ENCODE assay signal across 19 mouse cellular contexts in genomic region chr11:37696981-37697380, GRCm38 (mm10).
A peak's percentile ranks its signal among the peaks of the same experiment; 100 is the strongest.
DNase-seq lines count a peak whose midpoint lies in the region; ATAC-seq and TF ChIP-seq lines count a peak whose summit lies in the region.
"Had no signal": no experiment of that assay in that cellular context is flagged by ENCODE, and none has a peak within 500 bp of the region (broad histone marks: within the 10 kb centered on the region; RNA-seq: fewer than 3 reads in every experiment).

No protein-coding gene starts in this region.

- H3K9ac ChIP-seq in liver, adult 2 months (ENCODE audit: low read depth, low read length): no peak overlapping the region
- no peak overlapping the region for H3K9ac ChIP-seq in liver, embryonic 12.5 days
- H3K9ac ChIP-seq: embryonic facial prominence, embryonic 13.5 days; midbrain, embryonic 15.5 days had no signal

- TF ChIP-seq CTCF in liver, adult 2 months (IDR thresholded peaks at IDR 0.05; ENCODE audit: low read depth, low read length): no peak

- H3K27me3 ChIP-seq in liver, adult 2 months (ENCODE audit: control insufficient read depth, insufficient read depth, low read length): no peaks in the 10 kb centered on the region
- H3K27me3 ChIP-seq in liver, embryonic 12.5 days (replicated peaks): no peaks in the 10 kb centered on the region
- H3K27me3 ChIP-seq: embryonic facial prominence, embryonic 13.5 days; midbrain, embryonic 15.5 days had no signal

- H3K27ac ChIP-seq in liver, adult 2 months (replicated peaks; ENCODE audit: insufficient read depth, low read depth, low read length): no peak overlapping the region
- H3K27ac ChIP-seq in liver, embryonic 12.5 days: no peak overlapping the region
- H3K27ac ChIP-seq: embryonic facial prominence, embryonic 13.5 days; kidney, postnatal 0 days; midbrain, embryonic 15.5 days had no signal

- ATAC-seq in liver, embryonic 12.5 days: no peak
- ATAC-seq: forebrain, embryonic 16.5 days; midbrain, embryonic 15.5 days had no signal

- WGBS in liver, adult 2 months: 55% methylated on average over 2 of the region's 2 CpGs
- WGBS in liver, embryonic 12.5 days (ENCODE audit: insufficient replicate concordance): 48% methylated on average over 2 of the region's 2 CpGs

- no peaks in the 10 kb centered on the region for H3K79me2 ChIP-seq in liver, adult 2 months (ENCODE audit: control insufficient read depth, insufficient read depth, low read length)

- no peak for TF ChIP-seq POLR2A in liver, adult 2 months (IDR thresholded peaks at IDR 0.05; ENCODE audit: extremely low read depth, insufficient read depth, low read length)

- no peak overlapping the region for H3K4me2 ChIP-seq in liver, embryonic 12.5 days
- H3K4me2 ChIP-seq: embryonic facial prominence, embryonic 13.5 days; midbrain, embryonic 15.5 days had no signal

- no peaks in the 10 kb centered on the region for H3K9me3 ChIP-seq in liver, embryonic 12.5 days (replicated peaks)
- H3K9me3 ChIP-seq: embryonic facial prominence, embryonic 13.5 days; G1E; midbrain, embryonic 15.5 days had no signal

- no peak overlapping the region for H3K4me3 ChIP-seq in liver, adult 2 months (ENCODE audit: insufficient read depth, low read depth, low read length)
- no peak overlapping the region for H3K4me3 ChIP-seq in liver, embryonic 12.5 days
- H3K4me3 ChIP-seq: embryonic facial prominence, embryonic 13.5 days; midbrain, embryonic 15.5 days had no signal

- H3K36me3 ChIP-seq in liver, adult 2 months (ENCODE audit: control insufficient read depth, insufficient read depth, low read length): no peaks in the 10 kb centered on the region
- H3K36me3 ChIP-seq in liver, embryonic 12.5 days: no peaks in the 10 kb centered on the region
- H3K36me3 ChIP-seq: embryonic facial prominence, embryonic 13.5 days; G1E; midbrain, embryonic 15.5 days had no signal

- no peaks in the 10 kb centered on the region for H3K4me1 ChIP-seq in liver, adult 2 months (ENCODE audit: control insufficient read depth, insufficient read depth, low read length)
- H3K4me1 ChIP-seq in liver, embryonic 12.5 days: no peaks in the 10 kb centered on the region
- H3K4me1 ChIP-seq: embryonic facial prominence, embryonic 13.5 days; midbrain, embryonic 15.5 days had no signal

- peak; percentile 32 to 42 for DNase-seq in cerebellum, postnatal 14 days
- DNase-seq in cerebellum, adult 9-11 months: no peak
- peak; percentile 26 for DNase-seq in liver, adult 2 months (ENCODE audit: extremely low read depth, low read depth, low spot score)
- peak; percentile 3 to 16 for DNase-seq in adrenal gland, postnatal 4 days (ENCODE audit: low spot score in 2 of 2)
- DNase-seq in kidney, postnatal 36 days: peak; percentile 29 to 59
- no peak for DNase-seq in urinary bladder, postnatal 36 days (ENCODE audit: low spot score in 2 of 2)
- DNase-seq in right cerebral cortex, postnatal 25 days: no peak
- DNase-seq: cerebellum, adult 2 months; gastrocnemius, postnatal 36 days; layer of hippocampus, adult 9-11 months; lung, postnatal 14 days; right cerebral cortex, postnatal 14 days; thymus, adult 18-20 months had no signal

Comparison
In these comparisons a context has a peak if more than half of its experiments do, and no peak if none do; other contexts are left out.
1. DNase-seq: peak in cerebellum, postnatal 14 days (2 of 2), liver, adult 2 months (single experiment), adrenal gland, postnatal 4 days (2 of 2) and kidney, postnatal 36 days (2 of 2); none in cerebellum, adult 9-11 months (single experiment), urinary bladder, postnatal 36 days (0 of 2) and right cerebral cortex, postnatal 25 days (single experiment).